Mouse (Mus musculus) gastrocnemius, postnatal 10 days (tissue): ENCODE measurements around the gene Sorl1. TPM values are rescaled to one million over a fixed set of nuclear protein-coding genes. Genes with fewer than 3 reads are reported as not detected.

Experiments used
- DNase-seq: peaks from one replicate; pipeline ENCODE4 v3.0.0; 2021; ENCODE audit warnings: mixed read lengths
- total RNA-seq, 2 experiments: library from RNA; stranded (reverse); gene quantifications; 2 replicates each; pipeline ENCODE4 v1.2.3; 2021

Sorl1 gene
- total RNA-seq, 2 experiments from 2014 or later: 27.8 to 29.9 TPM

DNA sequence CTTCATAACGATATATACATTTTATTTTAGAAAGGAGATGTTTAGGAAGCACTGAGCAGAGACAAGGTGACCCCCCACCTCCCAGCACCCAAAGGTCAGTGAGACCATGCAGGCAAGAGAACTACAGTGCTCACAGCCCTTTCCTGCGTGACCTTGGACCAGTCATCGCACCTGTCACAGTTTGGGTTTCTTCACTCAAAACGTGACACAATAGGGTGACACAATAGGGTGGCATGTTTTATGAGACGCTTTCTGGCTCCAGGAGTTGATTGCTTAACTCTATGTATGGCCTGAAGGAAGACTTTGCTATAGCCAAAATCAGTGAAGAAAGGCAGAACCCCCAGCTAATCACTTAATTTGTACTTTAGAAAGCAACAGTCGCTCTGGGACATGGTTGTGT, 1.7 kb downstream of the Sorl1 start:
- no peak for DNase-seq

DNA sequence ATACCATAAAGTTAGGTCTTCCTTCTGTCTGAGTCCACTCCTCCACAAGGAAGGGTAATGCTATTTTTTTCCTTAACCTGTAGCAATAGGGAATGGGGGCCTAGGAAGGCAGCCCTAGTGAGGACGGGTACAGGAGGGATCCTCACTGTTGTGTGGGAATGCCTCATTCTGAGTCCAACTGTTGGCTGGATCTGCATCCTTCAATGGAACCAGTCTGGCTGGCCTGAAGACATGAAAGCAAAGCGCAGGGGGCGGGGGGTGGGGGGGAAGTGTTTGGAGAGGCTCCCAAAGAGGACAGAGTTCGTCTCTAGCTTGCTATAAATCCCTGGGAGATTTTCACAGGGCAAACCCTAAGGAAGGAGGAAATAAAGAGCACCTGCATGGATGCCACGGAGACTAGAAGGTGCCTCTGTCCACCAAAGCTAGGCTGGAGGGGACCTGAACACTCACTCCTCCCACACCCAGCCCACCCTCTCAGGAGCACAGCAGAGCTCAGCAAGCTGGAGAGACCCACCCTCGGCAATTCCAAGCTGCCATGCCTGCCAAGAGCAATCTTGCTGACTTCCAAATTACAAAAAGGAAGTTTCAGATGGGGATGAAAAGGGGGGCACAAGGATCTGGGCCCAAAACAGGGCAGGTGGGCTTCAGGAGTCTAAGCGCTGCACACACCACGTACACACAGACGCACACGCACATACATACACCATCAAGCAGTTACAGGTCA, 2.3 kb downstream of the Sorl1 start:
- no peak for DNase-seq

DNA sequence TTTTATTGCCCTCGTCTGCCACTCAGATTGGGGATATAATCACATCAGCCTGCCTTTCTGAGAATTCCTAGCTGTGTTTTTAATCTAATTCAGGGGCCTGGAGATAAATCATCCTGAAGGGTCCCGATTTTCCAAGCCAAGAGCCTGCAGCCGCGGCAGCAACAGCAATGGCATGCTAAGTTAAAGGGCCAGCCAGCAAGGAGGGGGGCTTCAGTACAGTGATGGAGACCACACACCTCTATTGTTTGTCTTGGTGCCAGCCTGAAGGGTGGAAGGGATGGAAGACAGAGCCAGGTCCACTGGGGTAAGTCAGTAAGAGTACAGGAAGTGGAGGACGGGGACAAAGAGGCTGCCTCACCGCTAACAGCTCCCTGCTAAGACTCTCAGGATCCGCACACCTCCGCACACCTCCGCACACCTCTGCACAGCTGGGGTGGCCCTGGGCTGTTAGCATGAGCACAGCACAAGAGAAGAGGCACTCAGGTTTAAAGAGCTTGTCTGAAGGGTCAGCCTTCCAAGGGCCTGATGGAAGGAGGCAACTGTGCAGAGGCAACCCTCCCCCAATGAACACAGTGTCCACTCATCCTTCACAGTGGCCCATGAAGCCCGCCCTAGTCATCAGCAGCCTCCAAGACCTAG, 7.6 kb downstream of the Sorl1 start:
- no peak for DNase-seq

DNA sequence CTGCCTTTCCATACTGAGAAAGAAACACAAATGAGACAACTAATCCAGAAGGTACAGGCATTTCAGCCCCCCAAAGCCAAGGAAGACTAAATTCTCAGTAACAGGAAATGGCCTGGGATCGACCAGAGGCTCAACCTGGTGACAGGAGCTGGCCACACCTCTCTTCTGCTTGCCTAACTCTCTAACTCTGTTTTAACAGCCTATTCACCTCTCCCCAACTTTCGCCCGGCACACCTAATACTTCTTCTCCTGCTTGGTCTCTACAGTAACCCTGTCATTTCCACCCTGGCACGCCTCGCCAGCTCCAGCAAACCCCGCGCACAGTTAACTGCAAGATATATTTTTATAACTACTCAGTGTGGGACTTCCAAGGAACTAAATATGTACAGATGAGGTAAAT, 9.0 kb downstream of the Sorl1 start:
- no peak for DNase-seq

DNA sequence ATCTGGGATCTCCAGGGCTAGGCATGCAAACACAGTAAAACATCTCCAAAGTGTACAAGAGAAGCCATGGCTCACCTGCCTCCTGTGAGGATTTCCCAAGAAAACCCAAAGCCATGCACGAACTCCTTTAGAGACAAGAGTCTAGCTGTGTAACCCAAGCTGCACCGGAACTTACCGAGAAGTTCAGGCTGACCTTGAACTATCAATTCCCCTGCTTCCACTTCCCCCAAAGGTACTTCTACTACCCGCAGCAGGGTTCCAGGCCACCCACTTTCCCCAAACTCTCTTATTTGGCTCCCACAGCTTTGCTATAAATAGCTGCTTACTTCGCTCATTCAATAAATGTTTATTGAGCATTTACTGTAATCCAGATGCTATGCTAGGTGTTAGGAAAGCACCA, 10.8 kb downstream of the Sorl1 start:
- no peak for DNase-seq

DNA sequence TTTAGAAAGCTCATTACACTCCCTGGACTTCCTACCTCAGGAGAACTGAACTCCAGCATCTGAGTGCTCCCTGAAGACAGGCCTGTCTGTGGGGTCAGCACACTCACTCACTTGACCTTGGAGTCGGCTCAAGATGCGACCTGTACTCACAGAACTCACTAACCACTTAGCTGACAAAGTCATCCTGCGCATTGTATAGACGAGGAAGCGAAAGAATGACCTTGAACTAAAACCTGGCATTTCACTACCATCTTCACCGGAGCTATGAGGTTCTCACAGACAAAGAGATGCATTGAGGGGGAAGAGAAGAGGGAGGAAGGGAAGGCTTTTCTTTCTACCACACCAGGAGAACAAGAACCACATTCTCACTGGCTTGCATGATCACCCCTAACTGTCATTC, 11.4 kb downstream of the Sorl1 start:
- no peak for DNase-seq

DNA sequence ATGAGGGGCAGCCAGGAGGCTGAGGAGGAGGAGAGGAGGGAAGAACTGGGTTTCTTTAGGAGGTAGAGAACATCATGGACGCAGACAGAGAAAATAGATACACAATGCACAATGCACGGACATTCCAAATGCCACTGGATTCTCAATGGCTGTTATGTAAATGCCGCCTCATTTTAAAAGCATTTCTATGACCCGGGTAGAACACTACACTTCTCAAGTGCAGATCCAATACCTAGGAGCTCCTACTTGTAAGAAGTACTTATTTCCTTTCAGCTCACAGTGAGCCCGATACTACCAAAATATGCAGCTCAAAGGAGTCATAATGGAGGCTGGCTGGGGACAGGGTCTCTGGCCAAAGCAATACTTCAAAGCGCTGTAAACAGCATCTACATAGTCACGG, 12.8 kb downstream of the Sorl1 start:
- no peak for DNase-seq

DNA sequence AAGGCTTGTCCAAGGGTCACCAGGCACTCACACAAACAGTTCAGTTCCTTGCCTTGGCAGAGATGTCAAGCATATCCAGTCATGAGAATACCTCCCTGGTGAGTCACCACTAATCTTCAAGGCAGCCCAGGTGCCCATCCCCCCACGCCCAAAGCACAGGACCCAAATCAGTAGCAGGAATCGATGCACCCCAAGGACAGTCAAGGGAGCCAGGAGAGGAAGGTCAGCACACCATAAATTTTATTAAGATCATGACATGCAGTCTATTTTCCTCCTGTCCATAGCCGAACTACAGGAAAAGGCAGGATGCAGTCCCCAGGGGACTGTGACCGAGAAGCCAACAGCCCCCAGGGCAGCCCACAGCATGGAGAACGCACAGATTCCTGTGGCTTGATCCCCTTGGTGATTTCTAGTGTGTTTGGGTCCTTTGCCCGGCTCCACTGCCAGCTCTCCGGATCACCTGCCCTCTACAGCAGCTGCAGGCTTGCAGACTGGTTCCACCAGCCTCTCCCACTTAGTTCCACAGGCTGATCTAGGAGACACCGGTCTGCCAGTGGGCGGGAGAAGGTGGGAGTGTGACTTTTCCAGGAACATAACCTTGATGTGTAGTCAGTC, 14.2 kb downstream of the Sorl1 start:
- DNase-seq: peak; percentile 46

DNA sequence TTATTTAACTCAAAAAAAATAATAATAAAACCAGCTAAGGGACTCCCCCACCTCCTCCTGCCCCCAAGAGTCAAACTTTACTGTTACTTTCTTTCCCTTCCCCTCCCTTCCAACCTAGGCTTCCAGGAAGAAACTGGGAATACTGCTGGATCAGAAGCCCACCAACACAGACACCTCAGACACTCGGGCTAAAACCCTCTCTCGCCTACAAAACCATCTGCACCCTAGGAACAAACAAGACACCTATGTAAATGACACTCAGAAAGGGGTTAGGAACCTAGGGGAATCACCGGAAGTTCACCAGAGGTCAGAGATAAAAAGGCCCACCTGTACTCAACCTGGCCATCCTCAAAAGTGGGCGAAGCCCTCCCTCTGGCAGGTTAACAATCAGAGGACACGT, 15.0 kb downstream of the Sorl1 start:
- no peak for DNase-seq

DNA sequence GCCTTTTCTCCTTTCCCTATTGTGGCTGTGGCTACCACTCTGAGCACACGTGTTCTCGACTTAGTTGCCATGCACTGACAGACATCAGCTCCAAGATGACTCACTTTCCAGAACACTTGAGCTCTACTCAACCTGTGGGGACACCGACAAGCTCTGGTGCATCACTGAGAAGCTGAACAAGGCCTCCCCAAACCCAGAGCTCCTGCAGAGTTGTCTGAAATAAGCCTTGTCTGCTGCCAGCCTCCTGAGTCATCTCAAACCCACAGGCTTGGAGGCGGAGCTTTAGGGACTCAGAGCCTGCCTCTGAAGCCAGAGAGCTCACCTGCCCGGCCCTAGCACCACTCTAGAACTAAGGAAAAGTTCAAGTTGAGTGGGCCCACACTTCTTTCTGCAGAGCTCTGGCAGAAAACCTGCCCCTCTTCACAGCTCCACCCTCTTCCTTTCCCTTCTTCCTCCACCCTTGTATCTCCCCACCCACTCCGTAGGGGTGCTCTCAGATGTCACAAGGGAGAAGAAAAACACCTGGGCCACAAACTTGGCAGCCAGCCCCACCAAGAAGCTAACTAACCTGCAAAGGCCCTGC, 15.6 kb downstream of the Sorl1 start:
- DNase-seq: no peak

DNA sequence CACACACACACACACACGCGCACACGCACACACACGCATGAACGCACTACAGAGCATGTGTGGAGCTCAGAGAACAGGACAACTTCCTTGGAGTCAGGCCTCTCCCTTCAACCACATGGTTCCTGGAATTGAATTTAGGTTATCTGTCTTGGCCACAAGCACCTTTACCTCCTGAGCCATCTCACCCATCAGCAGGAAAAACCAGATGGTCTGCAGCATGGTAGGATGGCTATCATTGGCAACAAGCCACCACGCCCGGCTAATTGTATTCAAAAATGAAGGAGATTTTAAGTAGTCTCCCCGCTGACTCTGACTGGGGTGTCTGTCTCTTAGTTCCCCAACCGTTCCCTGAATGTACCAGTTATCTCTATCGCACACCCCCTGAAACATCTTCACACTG, 17.0 kb downstream of the Sorl1 start:
- no peak for DNase-seq

DNA sequence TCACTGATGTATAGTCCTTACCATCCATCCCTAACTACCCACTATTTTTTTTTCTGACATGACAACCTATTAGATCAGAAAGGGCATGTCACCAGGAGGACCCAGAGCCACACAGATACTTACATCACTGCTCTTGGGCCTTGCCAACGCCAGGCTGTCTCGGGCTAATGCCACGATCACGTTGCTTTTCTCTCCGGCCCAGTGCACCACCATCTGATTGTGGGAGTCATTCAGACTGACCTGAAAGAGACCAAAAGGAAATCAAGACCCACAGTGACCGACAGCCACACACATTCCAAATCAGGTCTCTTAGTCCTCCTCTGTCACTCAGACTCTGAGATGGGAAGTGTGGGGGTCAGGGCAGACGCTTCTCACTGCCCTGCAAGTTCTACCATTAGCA, 17.8 kb downstream of the Sorl1 start:
- DNase-seq: no peak

DNA sequence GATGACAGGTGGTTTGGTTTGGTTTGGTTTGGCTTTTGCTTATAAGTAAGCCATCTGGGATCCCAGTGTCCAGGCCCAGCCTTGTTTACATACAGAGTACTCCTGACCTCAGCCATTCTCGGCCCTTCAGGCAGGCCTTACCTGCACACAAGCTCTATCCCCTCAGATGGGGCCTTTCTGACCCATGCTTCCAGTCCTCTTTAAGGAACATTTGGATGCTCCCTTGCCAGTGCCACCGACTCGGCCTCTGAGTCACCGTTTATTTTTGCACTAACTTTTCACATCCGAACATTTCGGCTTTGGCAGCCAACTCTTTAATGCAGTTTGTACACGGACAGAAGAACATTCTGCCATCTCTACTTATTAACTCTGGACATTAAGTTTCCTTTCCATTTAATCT, 20.6 kb downstream of the Sorl1 start:
- no peak for DNase-seq

DNA sequence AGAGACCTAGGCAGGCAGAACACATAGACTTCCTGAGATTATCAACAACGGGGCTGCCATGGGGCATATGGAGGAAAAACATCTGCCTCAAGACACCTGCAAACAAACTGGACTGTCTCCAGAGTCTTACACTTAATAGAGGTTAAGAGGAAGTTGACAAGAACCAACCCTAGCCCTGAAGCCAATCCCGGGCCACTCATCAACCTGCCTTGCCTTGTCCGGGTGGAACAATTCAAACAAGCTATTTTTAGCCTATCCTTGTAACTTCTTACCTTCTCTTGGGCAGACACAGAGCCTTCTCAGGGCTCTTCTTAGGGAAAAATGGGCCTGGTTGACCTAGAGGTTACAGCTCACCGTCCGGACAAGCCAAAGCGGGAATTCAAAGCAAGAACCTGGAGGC, 22.1 kb downstream of the Sorl1 start:
- DNase-seq: no peak

DNA sequence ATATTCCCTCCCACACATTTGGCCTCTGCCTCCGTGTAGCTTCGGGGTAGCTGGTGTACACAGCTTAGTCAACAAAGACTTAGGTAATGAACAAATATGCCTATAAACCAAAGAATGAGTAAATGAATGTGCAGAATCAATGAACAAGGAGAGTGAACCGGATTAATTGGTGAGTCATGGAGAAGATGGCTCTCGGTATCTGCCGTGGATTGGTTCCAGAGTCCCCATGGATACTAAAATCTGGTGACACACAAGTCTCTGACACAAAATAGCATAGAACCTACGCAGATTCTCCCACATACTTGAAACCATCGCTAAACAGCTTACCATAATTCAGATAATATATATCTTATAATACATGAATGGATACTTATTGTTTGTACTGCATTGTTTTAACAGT, 22.8 kb downstream of the Sorl1 start:
- DNase-seq: no peak

DNA sequence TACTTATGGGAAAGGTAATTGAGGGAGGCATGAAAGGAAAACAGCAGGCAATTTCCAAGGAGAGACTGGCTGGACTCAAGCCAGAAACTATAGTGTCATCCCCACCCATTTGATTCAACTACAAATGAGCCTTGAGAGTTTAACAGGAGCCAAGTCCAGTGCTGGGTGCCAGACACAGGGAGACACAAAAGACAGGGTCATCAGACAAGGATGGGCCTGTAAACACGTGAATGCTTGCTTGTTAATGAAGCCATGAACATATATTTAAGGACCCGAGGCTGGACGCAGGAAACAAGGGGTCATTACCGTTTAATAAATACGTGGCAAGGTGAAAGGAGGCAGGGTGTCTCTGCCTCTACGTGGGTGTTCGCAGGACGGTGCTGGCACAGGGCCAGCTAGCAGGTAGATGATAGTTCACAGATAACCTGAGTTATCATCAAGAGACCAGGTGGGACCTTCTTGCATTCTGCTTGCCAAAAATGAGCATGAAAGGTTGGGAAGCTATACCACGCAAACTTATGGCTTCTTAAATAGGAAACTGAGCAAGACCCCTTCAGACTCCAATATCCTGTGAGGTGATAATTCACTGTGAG, 23.4 kb downstream of the Sorl1 start:
- DNase-seq: no peak

DNA sequence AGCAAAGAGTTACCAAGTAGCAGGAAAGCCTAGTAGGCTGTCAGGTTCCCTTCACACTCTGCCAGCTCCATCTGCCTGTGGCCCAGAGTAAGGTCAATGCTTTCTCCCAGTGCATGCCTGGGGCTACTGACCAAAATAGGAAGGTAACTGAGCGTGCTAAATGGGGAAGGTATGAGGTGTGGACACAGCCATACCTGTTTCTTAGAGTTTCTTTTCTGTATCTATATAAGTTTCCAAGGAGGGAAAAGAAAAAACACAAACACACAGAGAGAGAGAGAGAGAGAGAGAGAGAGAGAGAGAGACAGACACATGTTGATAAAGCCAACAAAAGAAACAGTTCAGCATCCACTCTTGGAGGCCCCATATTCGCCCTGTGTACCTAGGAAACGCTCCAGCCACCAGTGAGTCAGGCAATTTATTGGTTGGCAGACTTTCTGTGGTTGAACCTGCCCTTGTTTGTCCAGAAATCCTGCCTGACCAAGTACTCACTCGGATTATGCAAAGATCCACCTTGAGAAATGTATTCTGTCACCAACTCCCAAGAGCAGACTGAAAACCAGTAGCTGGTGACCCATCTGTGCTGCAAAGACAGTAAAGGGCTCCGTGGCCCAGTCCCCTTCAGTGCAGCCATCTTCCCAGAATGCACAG, 25.5 kb downstream of the Sorl1 start:
- no peak for DNase-seq

DNA sequence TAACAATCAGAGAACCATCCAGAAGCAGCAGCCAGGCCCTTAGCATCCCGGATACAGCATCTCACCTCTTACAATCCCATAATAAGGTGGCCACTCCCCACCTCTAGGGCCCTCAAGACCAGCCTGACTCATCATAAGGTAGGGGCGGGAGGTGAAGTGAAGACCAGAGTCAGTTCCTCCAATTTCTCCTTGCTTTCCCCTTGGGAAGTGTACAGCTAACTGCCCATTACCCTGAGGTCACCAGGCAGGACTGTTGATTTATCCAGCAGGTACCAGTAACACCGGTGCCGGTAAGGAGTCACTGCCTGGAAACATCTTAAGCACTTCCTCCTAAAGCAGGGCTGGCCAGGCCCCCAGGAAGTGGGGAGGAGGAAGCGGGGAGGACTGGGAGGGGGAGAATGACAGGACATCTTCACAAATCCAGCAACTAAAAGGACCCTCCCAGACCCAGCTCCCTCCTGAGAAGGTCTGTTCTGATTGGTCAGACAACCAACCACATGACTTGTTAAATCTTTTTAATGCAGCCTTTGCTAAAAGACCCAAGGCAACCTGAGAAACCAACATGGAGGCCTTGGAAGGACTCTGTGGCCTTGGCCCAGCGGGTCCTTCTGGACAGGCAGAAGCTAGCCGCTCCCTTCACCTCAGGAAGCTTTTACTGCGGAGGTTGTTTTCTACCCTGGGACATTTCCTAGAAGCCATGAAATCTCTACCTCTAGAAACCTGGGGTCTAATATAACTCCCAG, 26.2 kb downstream of the Sorl1 start:
- no peak for DNase-seq

DNA sequence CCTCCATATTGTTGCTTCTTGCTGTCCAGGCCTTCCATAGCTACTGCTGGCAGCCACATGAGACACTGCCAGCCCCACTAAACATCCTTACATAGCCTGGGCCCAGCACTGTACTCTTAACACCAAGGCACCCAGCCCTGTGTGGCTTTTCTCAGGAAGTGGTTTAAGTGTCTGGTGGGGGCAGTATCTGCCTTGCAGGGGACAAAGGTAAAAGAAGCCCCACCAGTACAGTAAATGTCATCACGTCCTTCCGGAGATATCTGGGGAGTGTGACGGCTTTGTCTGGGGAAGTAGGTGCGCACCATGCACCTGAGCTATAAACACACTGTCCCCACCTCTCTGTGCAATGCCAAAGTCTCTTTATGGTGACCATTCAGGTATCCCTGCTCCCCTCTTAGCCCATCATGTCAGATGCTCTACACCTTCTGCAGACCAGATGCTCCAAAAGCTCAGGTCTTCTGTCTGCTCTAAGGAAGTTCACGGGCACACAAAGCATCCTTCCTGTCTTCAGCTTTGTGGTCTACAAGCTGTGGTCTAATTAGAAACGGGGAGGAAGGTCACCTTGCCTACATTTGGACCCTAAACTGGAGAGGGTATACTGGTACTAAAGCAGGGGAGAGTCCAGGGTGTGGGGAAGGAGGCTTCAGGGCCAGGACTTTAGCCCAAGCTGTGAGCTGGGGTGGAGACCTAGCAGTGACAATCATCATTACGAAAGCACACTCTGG, 26.9 kb downstream of the Sorl1 start:
- no peak for DNase-seq

DNA sequence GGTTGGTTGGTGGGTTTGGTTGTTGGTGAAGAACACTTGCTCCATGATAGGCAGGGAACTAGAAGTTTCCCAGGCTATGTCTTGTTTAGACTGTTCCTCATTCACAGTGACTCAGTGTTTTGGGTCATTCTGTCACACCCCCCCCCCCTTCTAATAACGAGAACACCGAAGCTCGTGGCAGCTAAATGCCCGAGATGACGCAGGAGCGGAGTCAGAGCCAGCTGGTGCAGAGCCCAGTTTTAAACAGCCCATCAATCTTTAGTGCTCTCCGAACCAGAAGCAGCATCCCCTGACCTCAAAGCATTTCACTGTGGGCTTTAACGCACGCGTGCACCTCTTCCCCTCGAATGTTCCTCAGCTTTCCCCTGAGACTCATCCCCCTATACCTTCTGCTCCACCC, 29.3 kb downstream of the Sorl1 start:
- peak; percentile 34 for DNase-seq

DNA sequence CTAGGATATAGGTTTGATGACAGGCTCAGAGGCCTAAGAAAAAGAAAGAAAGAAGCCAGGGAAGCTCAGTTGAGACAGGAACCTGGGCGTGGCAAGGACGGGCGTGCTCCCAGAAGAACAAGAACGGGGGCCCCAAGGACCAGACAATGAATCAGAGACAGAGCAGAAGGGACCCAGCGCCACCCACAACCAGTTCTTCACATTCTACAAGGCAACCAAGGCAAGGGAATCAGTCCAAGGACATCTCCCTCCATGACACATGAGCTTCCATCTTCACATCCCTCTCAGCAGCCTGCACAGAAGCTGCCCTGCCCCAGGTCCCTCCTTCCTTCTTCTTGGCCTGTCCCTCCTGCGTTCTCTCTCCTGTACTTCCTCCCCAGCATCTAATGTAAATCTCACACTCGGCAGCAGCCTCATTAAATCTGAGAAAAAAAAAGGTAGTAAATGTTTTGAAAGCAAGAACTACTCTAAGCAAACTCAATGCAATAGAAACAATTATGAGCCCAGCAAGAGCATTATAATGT, 30.0 kb downstream of the Sorl1 start:
- DNase-seq: no peak
